Mouse (Mus musculus) CH12.LX (cell line): ENCODE measurements around the gene Astl. TPM values are rescaled to one million over a fixed set of nuclear protein-coding genes. Genes with fewer than 3 reads are reported as not detected.

Source experiments
- DNase-seq: peaks from one replicate; pipeline ENCODE4 v3.0.0-alpha.2; 2013; ENCODE audit errors: extremely low read depth
- H3K27ac ChIP-seq: 2 replicates; pipeline ENCODE4 v1.5.1; 2012; ENCODE audit warnings: low read depth, mild to moderate bottlenecking, control low read depth, moderate library complexity; ENCODE audit not compliant: insufficient read depth
- H3K27me3 ChIP-seq: replicated peaks from 2 replicates; pipeline ENCODE3; 2012; ENCODE audit warnings: inconsistent platforms
- H3K36me3 ChIP-seq, 2 experiments: replicated peaks in 1 of 2; 2 replicates each; pipeline versions ENCODE3 to v1.6.1; 2012; ENCODE audit warnings: inconsistent platforms in 1 of 2, low read length in 1 of 2, mild to moderate bottlenecking in 1 of 2, mixed read lengths in 1 of 2, moderate library complexity in 1 of 2; ENCODE audit not compliant: control insufficient read depth in 1 of 2, insufficient read depth in 1 of 2
- H3K4me1 ChIP-seq, 2 experiments: 2 replicates each; pipeline ENCODE4 v1.6.1; 2012; ENCODE audit warnings: inconsistent platforms in 1 of 2, moderate library complexity in 1 of 2; ENCODE audit not compliant: insufficient read depth in 2 of 2, control insufficient read depth in 1 of 2
- H3K4me2 ChIP-seq: 2 replicates; pipeline ENCODE4 v1.6.1; 2012; ENCODE audit warnings: low read depth, mild to moderate bottlenecking, control low read depth; ENCODE audit not compliant: poor library complexity, insufficient read depth, severe bottlenecking
- H3K4me3 ChIP-seq, 3 experiments: fragments of 150-350 bp in 1 of 3; sonication (generic) in 1 of 3; replicated peaks in 1 of 3; 2 replicates each; pipeline versions ENCODE3 to v1.5.1; 2011 to 2012; ENCODE audit warnings: low read depth in 2 of 3, low read length in 2 of 3, mild to moderate bottlenecking in 2 of 3, moderate library complexity in 2 of 3, control low read depth in 1 of 3, improper control_type of control experiment in 1 of 3, inconsistent platforms in 1 of 3, mixed read lengths in 1 of 3; ENCODE audit not compliant: poor library complexity in 1 of 3
- H3K79me2 ChIP-seq: replicated peaks from 2 replicates; pipeline ENCODE4 v1.6.1; 2012; ENCODE audit warnings: mild to moderate bottlenecking, moderate library complexity; ENCODE audit not compliant: control insufficient read depth, poor library complexity, insufficient read depth, severe bottlenecking; ENCODE audit errors: extremely low read depth
- H3K9ac ChIP-seq: 2 replicates; pipeline ENCODE4 v1.6.1; 2012; ENCODE audit warnings: low read depth, mild to moderate bottlenecking, control low read depth, moderate library complexity; ENCODE audit not compliant: insufficient read depth
- H3K9me3 ChIP-seq: replicated peaks from 2 replicates; pipeline ENCODE3; 2012; ENCODE audit warnings: low read length, inconsistent platforms, mixed read lengths
- BHLHE40 ChIP-seq: IDR thresholded peaks from 2 replicates; pipeline ENCODE4 v1.6.1; 2011; ENCODE audit warnings: mild to moderate bottlenecking, low read depth, low read length, improper control_type of control experiment
- E2F4 ChIP-seq: IDR thresholded peaks from 2 replicates; pipeline ENCODE4 v1.6.1; 2011; ENCODE audit warnings: low read depth, low read length, improper control_type of control experiment; ENCODE audit not compliant: insufficient replicate concordance
- ELF1 ChIP-seq: IDR thresholded peaks from 2 replicates; pipeline ENCODE4 v1.6.1; 2014; ENCODE audit warnings: low read depth, mild to moderate bottlenecking, inconsistent platforms, low read length, improper control_type of control experiment
- GABPA ChIP-seq: IDR thresholded peaks from 2 replicates; pipeline ENCODE4 v1.6.1; 2012; ENCODE audit warnings: low read depth, low read length, improper control_type of control experiment, inconsistent platforms; ENCODE audit not compliant: insufficient replicate concordance
- IRF4 ChIP-seq: IDR thresholded peaks from 2 replicates; pipeline ENCODE4 v1.6.1; 2014; ENCODE audit warnings: low read depth, mild to moderate bottlenecking, inconsistent platforms, low read length, improper control_type of control experiment
- JUN ChIP-seq: IDR thresholded peaks from 2 replicates; pipeline ENCODE4 v1.6.1; 2011; ENCODE audit warnings: low read depth, mild to moderate bottlenecking, low read length, improper control_type of control experiment, moderate library complexity; ENCODE audit not compliant: insufficient read depth
- JUND ChIP-seq: conservative IDR thresholded peaks from 2 replicates; pipeline ENCODE4 v1.6.1; 2011; ENCODE audit warnings: low read depth, low read length, improper control_type of control experiment
- MAFK ChIP-seq: IDR thresholded peaks from 2 replicates; pipeline ENCODE4 v1.6.1; 2011; ENCODE audit warnings: low read length, improper control_type of control experiment; ENCODE audit not compliant: insufficient replicate concordance
- MAX ChIP-seq: IDR thresholded peaks from 2 replicates; pipeline ENCODE4 v1.6.1; 2011; ENCODE audit warnings: low read length, improper control_type of control experiment
- MAZ ChIP-seq: IDR thresholded peaks from 2 replicates; pipeline ENCODE4 v1.6.1; 2012; ENCODE audit warnings: low read depth, mild to moderate bottlenecking, inconsistent platforms, low read length, improper control_type of control experiment, moderate library complexity
- MXI1 ChIP-seq: IDR thresholded peaks from 2 replicates; pipeline ENCODE4 v1.6.1; 2011; ENCODE audit warnings: mild to moderate bottlenecking, low read depth, low read length, improper control_type of control experiment
- MYC ChIP-seq: IDR thresholded peaks from 2 replicates; pipeline ENCODE4 v1.6.1; 2011; ENCODE audit warnings: low read depth, mild to moderate bottlenecking, improper control_type of control experiment, low read length
- NRF1 ChIP-seq: IDR thresholded peaks from 2 replicates; pipeline ENCODE4 v1.6.1; 2014; ENCODE audit warnings: low read depth, mild to moderate bottlenecking, inconsistent platforms, low read length, improper control_type of control experiment, moderate library complexity
- PAX5 ChIP-seq: IDR thresholded peaks from 2 replicates; pipeline ENCODE4 v1.6.1; 2012; ENCODE audit warnings: low read length, inconsistent platforms, mixed read lengths
- POLR2AphosphoS2 ChIP-seq: IDR thresholded peaks from 2 replicates; pipeline ENCODE4 v1.6.1; 2011; ENCODE audit warnings: low read depth, low read length, improper control_type of control experiment
- RCOR1 ChIP-seq: conservative IDR thresholded peaks from 2 replicates; pipeline ENCODE4 v1.6.1; 2012; ENCODE audit warnings: low read depth, mild to moderate bottlenecking, inconsistent platforms, low read length, improper control_type of control experiment
- SIN3A ChIP-seq: IDR thresholded peaks from 2 replicates; pipeline ENCODE4 v1.6.1; 2012; ENCODE audit warnings: low read length, improper control_type of control experiment, inconsistent platforms
- SMC3 ChIP-seq: IDR thresholded peaks from 2 replicates; pipeline ENCODE4 v1.6.1; 2011; ENCODE audit warnings: low read depth, low read length, improper control_type of control experiment
- TCF12 ChIP-seq: IDR thresholded peaks from 2 replicates; pipeline ENCODE4 v1.6.1; 2014; ENCODE audit warnings: low read depth, mild to moderate bottlenecking, inconsistent platforms, low read length, improper control_type of control experiment
- ZKSCAN1 ChIP-seq: IDR thresholded peaks from 2 replicates; pipeline ENCODE4 v1.6.1; 2012; ENCODE audit warnings: low read depth, inconsistent platforms, low read length, improper control_type of control experiment, borderline replicate concordance
- ZNF384 ChIP-seq: IDR thresholded peaks from 2 replicates; pipeline ENCODE4 v1.6.1; 2012; ENCODE audit warnings: low read depth, low read length, improper control_type of control experiment, inconsistent platforms
- dilution Hi-C: fragments of 300-500 bp; cut with MboI; formaldehyde crosslinking; loops from 2 replicates; pipeline ENCODE4 v1.14.3; 2020; ENCODE audit warnings: low sequenced_read_pairs; ENCODE audit not compliant: extremely low pct_unique_long_range_greater_than_20kb, extremely low pct_ligation_motif_present
- in situ Hi-C: fragments of 300-500 bp; cut with MboI; formaldehyde crosslinking; loops from 3 replicates; pipeline ENCODE4 v1.14.3; 2019; ENCODE audit warnings: low sequenced_read_pairs, low pct_ligation_motif_present, low pct_unique_long_range_greater_than_20kb, mixed read lengths
- polyA plus RNA-seq: library from polyadenylated mRNA; unstranded; fragments of >175 nt; gene quantifications from 2 replicates; pipeline ENCODE4 v1.2.1, GENCODE M21; 2012; ENCODE audit warnings: low read depth; ENCODE audit not compliant: insufficient read length
- total RNA-seq, 2 experiments: library from RNA; depleted of rRNA; stranded (reverse); fragments of 300-350 nt in 1 of 2; fragments of >200 nt in 1 of 2; gene quantifications; 2 replicates each; pipeline ENCODE4 v1.2.3; 2012 to 2014

Gene Astl
- total and polyA plus RNA-seq, 3 experiments: 0.08 TPM; not detected in 2

- H3K27me3 ChIP-seq: peaks cover 6% of the 10 kb centered on the region
- TF ChIP-seq BHLHE40 (no peak), MYC (no peak), ZKSCAN1 (no peak), MAFK (no peak), MAX (no peak), RCOR1 (no peak), NRF1 (no peak), TCF12 (no peak), JUND (no peak), SMC3 (no peak), POLR2AphosphoS2 (no peak), MXI1 (no peak), MAZ (no peak), E2F4 (no peak), GABPA (no peak), PAX5 (no peak), JUN (no peak), IRF4 (no peak)
- H3K79me2 ChIP-seq: no peaks in the 10 kb centered on the region
- peak; percentile 14 for DNase-seq
- H3K9ac ChIP-seq: no peak overlapping the region
- no peak overlapping the region for H3K4me2 ChIP-seq
- no peak overlapping the region for H3K4me3 ChIP-seq
- in situ Hi-C loops: loop anchor here (5.0 kb wide), 1 partner anchor 36 kb away; no protein-coding TSS in a partner anchor
- dilution Hi-C loops: no loop called here
- no peaks in the 10 kb centered on the region for H3K36me3 ChIP-seq
- no peak overlapping the region for H3K27ac ChIP-seq
- peaks cover 5 to 25% of the 10 kb centered on the region in 2 experiments for H3K4me1 ChIP-seq
- H3K9me3 ChIP-seq: no peaks in the 10 kb centered on the region
Measured at GRCm38 (mm10) chr2:127371484-127371861, 33.0 kb downstream of the Astl start.

- H3K27me3 ChIP-seq: peaks cover 10% of the 10 kb centered on the region
Measured at GRCm38 (mm10) chr2:127372082-127372481, 33.6 kb downstream of the Astl start.

More at GRCm38 (mm10) chr2:127372082-127372481, 33.6 kb downstream of the Astl start:
- no peaks in the 10 kb centered on the region for H3K9me3 ChIP-seq
- DNase-seq: no peak
- peaks cover 5 to 25% of the 10 kb centered on the region in 2 experiments for H3K4me1 ChIP-seq
- H3K79me2 ChIP-seq: no peaks in the 10 kb centered on the region
- H3K9ac ChIP-seq: no peak overlapping the region
- in situ Hi-C loops: loop anchor here (5.0 kb wide), 1 partner anchor 35 kb away; no protein-coding TSS in a partner anchor
- TF ChIP-seq ZNF384 (no peak), ELF1 (no peak), SIN3A (no peak)
- no peak overlapping the region for H3K27ac ChIP-seq
- H3K4me2 ChIP-seq: no peak overlapping the region
- dilution Hi-C loops: no loop called here
- no peaks in the 10 kb centered on the region for H3K36me3 ChIP-seq
- H3K4me3 ChIP-seq: no peak overlapping the region
